Mouse (Mus musculus): ENCODE data around the gene Gpr3.

Gpr3 gene

GRCm38 (mm10) chr4:133211751-133212561, at the start of gene Gpr3, which contains the start of gene Cd164l2:
Gpr3 (minus strand) TSS chr4:133212536.
Cd164l2 (plus strand) TSS chr4:133212131.
- in situ Hi-C loops (cut with MboI, MseI), result loop anchor here (5.0 kb wide), 1 partner anchor 85 kb away; no protein-coding TSS in a partner anchor

- in situ Hi-C loops (cut with MboI, MseI), result no loop called here
Observed at GRCm38 (mm10) chr4:133261641-133262374, 49.5 kb upstream of the Gpr3 start.

GRCm38 (mm10) chr4:133257798-133258408, 45.6 kb upstream of the Gpr3 start:
- in situ Hi-C loops (cut with MboI, MseI), result no loop called here

- in situ Hi-C loops (cut with MboI, MseI), result no loop called here
Observed at GRCm38 (mm10) chr4:133257230-133257629, 44.9 kb upstream of the Gpr3 start.

GRCm38 (mm10) chr4:133256820-133257219, 44.5 kb upstream of the Gpr3 start:
- in situ Hi-C loops (cut with MboI, MseI), result no loop called here

GRCm38 (mm10) chr4:133255392-133255791, 43.1 kb upstream of the Gpr3 start:
- in situ Hi-C loops (cut with MboI, MseI), result no loop called here

GRCm38 (mm10) chr4:133253412-133253811, 41.1 kb upstream of the Gpr3 start:
- in situ Hi-C loops (cut with MboI, MseI), result no loop called here

- in situ Hi-C loops (cut with MboI, MseI), result no loop called here
Observed at GRCm38 (mm10) chr4:133252089-133252488, 39.8 kb upstream of the Gpr3 start.

- in situ Hi-C loops (cut with MboI, MseI), result no loop called here
Observed at GRCm38 (mm10) chr4:133251214-133251613, 38.9 kb upstream of the Gpr3 start.

GRCm38 (mm10) chr4:133250609-133251008, 38.3 kb upstream of the Gpr3 start:
- in situ Hi-C loops (cut with MboI, MseI), result no loop called here

- in situ Hi-C loops (cut with MboI, MseI), result loop anchor here (5.0 kb wide), 1 partner anchor 49 kb away; no protein-coding TSS in a partner anchor
Observed at GRCm38 (mm10) chr4:133247806-133248449, 35.6 kb upstream of the Gpr3 start.

- in situ Hi-C loops (cut with MboI, MseI), result loop anchor here (5.0 kb wide), 1 partner anchor 50 kb away; no protein-coding TSS in a partner anchor
Observed at GRCm38 (mm10) chr4:133247072-133247471, 34.7 kb upstream of the Gpr3 start.

GRCm38 (mm10) chr4:133244289-133244688, 32.0 kb upstream of the Gpr3 start:
- in situ Hi-C loops (cut with MboI, MseI), result no loop called here

GRCm38 (mm10) chr4:133243538-133243937, 31.2 kb upstream of the Gpr3 start:
- in situ Hi-C loops (cut with MboI, MseI), result no loop called here

- in situ Hi-C loops (cut with MboI, MseI), result no loop called here
Observed at GRCm38 (mm10) chr4:133242710-133243109, 30.4 kb upstream of the Gpr3 start.

- in situ Hi-C loops (cut with MboI, MseI), result no loop called here
Observed at GRCm38 (mm10) chr4:133241910-133242309, 29.6 kb upstream of the Gpr3 start.

- in situ Hi-C loops (cut with MboI, MseI), result no loop called here
Observed at GRCm38 (mm10) chr4:133240934-133241908, 28.9 kb upstream of the Gpr3 start.

- in situ Hi-C loops (cut with MboI, MseI), result no loop called here
Observed at GRCm38 (mm10) chr4:133240490-133240921, 28.2 kb upstream of the Gpr3 start, which contains the start of gene Map3k6. Map3k6 (plus strand) TSS chr4:133240818.

- in situ Hi-C loops (cut with MboI, MseI), result no loop called here
Observed at GRCm38 (mm10) chr4:133237911-133238310, 25.6 kb upstream of the Gpr3 start.

GRCm38 (mm10) chr4:133235415-133235814, 23.1 kb upstream of the Gpr3 start:
- in situ Hi-C loops (cut with MboI, MseI), result no loop called here

Data from T-helper 2 cell (primary cell).